In genomic region chr19:38836084-38836437, GRCm38 (mm10) we compare ENCODE assay signal across 8 mouse cellular contexts. TPM values are rescaled to one million over a fixed set of nuclear protein-coding genes. Genes with fewer than 3 reads are reported as not detected.
A peak's percentile ranks its signal among the peaks of the same experiment; 100 is the strongest.
DNase-seq lines count a peak whose midpoint lies in the region; ATAC-seq and TF ChIP-seq lines count a peak whose summit lies in the region.

No protein-coding gene starts in this region.

- peak overlapping the region; percentile 86 for H3K4me3 ChIP-seq in heart, embryonic 15.5 days
- H3K4me3 ChIP-seq in ES-E14 (ENCODE audit: insufficient read depth in 1 of 2, low read depth in 1 of 2, low read length in 2 of 2, poor library complexity in 1 of 2, severe bottlenecking in 1 of 2) (peak overlapping the region; percentile 80 to 89), macrophage (ENCODE audit: inconsistent target) (peak overlapping the region; percentile 37)
- H3K4me3 ChIP-seq in forebrain, postnatal 0 days (ENCODE audit: low read depth, low read length), result peak overlapping the region; percentile 91

- DNase-seq in heart, adult 18-20 months, result no peak
- DNase-seq in ES-E14 (ENCODE audit: low read depth, low spot score), result no peak
- no peak for DNase-seq in forebrain, postnatal 0 days
- no peak for DNase-seq in layer of hippocampus, postnatal 14 days (ENCODE audit: low spot score in 2 of 2)
- DNase-seq in adrenal gland, postnatal 25 days, result no peak
- no peak for DNase-seq in left cerebral cortex, postnatal 14 days (ENCODE audit: low spot score in 2 of 2)

- intact Hi-C loops in left cerebral cortex, postnatal 14 days (cut with DNase I), result no loop called here

- peak overlapping the region; percentile 80 for H3K4me2 ChIP-seq in heart, embryonic 15.5 days
- peak overlapping the region; percentile 56 for H3K4me2 ChIP-seq in forebrain, postnatal 0 days (ENCODE audit: low read depth)

- no peaks in the 10 kb centered on the region for H3K27me3 ChIP-seq in heart, embryonic 15.5 days
- no peaks in the 10 kb centered on the region for H3K27me3 ChIP-seq in forebrain, postnatal 0 days (ENCODE audit: insufficient read depth, low read length)

- peak overlapping the region; percentile 92 for H3K27ac ChIP-seq in heart, embryonic 15.5 days
- H3K27ac ChIP-seq in ES-E14 (ENCODE audit: insufficient read depth, low read depth, low read length, poor library complexity, severe bottlenecking) (no peak overlapping the region), macrophage (no peak overlapping the region)
- H3K27ac ChIP-seq in forebrain, postnatal 0 days (ENCODE audit: low read depth, low read length), result peak overlapping the region; percentile 94; the same call in 1 of the 2 replicates

- no peaks in the 10 kb centered on the region for H3K36me3 ChIP-seq in heart, embryonic 15.5 days
- H3K36me3 ChIP-seq in ES-E14 (ENCODE audit: control insufficient read depth, insufficient read depth, low read length, poor library complexity, severe bottlenecking) (no peaks in the 10 kb centered on the region; the same call in 1 of the 2 replicates), macrophage (ENCODE audit: inconsistent target) (no peaks in the 10 kb centered on the region)
- no peaks in the 10 kb centered on the region for H3K36me3 ChIP-seq in forebrain, postnatal 0 days (ENCODE audit: insufficient read depth)

- no peak for ATAC-seq in heart, embryonic 15.5 days (replicated peaks; ENCODE audit: insufficient number of reproducible peaks, insufficient read depth, low FRiP score, low read depth)
- no peak for ATAC-seq in forebrain, postnatal 0 days

- in situ Hi-C loops in ES-E14 (cut with MboI; ENCODE audit: low sequenced_read_pairs in 2 of 2, unreplicated experiment in 2 of 2), result no loop called here

- H3K4me1 ChIP-seq in heart, embryonic 15.5 days (replicated peaks), result peaks cover 11% of the 10 kb centered on the region
- H3K4me1 ChIP-seq in ES-E14 (ENCODE audit: control insufficient read depth in 2 of 2, insufficient read depth in 2 of 2, low read length in 2 of 2, poor library complexity in 1 of 2), result peaks cover 0 to 2% of the 10 kb centered on the region in 2 experiments; a peak in 1 of 4 replicates
- H3K4me1 ChIP-seq in forebrain, postnatal 0 days (ENCODE audit: insufficient read depth), result peaks cover 4% of the 10 kb centered on the region; the same call in 1 of the 2 replicates

- TF ChIP-seq CTCF in forebrain, postnatal 0 days (IDR thresholded peaks at IDR 0.05; ENCODE audit: low read depth), result no peak

- peaks cover 29% of the 10 kb centered on the region; the same call in 1 of the 2 replicates for H3K79me2 ChIP-seq in macrophage (ENCODE audit: inconsistent target)

- H3K9me3 ChIP-seq in heart, embryonic 15.5 days (replicated peaks), result no peaks in the 10 kb centered on the region
- no peaks in the 10 kb centered on the region for H3K9me3 ChIP-seq in ES-E14 (ENCODE audit: control insufficient read depth, insufficient read depth, low read depth, low read length)
- no peaks in the 10 kb centered on the region for H3K9me3 ChIP-seq in forebrain, postnatal 0 days (ENCODE audit: low read length)

- 22% methylated on average over 10 of the region's 10 CpGs for WGBS in heart, embryonic 15.5 days
- 27% methylated on average over 10 of the region's 10 CpGs for WGBS in forebrain, postnatal 0 days
- WGBS in macrophage (ENCODE audit: missing documents), result 29% methylated on average over 10 of the region's 10 CpGs

- peak overlapping the region; percentile 83 for H3K9ac ChIP-seq in heart, embryonic 15.5 days
- 0 out of 2 replicates have a peak overlapping the region, but pooled peaks have one; percentile 41 for H3K9ac ChIP-seq in ES-E14 (ENCODE audit: insufficient read depth, low read depth, low read length, poor library complexity, severe bottlenecking)
- peak overlapping the region; percentile 88 for H3K9ac ChIP-seq in forebrain, postnatal 0 days

TF ChIP-seq in ES-E14, 5 proteins besides CTCF, POLR2A, EP300 and RAD21:
- no peak for TF ChIP-seq ZNF384 (IDR thresholded peaks at IDR 0.05; ENCODE audit: low read depth, low read length)
- no peak for TF ChIP-seq CHD2 (IDR thresholded peaks at IDR 0.05; ENCODE audit: low read depth, low read length)
- TF ChIP-seq ZC3H11A (IDR thresholded peaks at IDR 0.05; ENCODE audit: borderline replicate concordance, low read depth, low read length), result no peak
- TF ChIP-seq HCFC1 (IDR thresholded peaks at IDR 0.05; ENCODE audit: borderline replicate concordance, insufficient read depth, low read length), result no peak
- TF ChIP-seq MAFK (IDR thresholded peaks at IDR 0.05; ENCODE audit: insufficient read depth, low read depth, low read length), result no peak

RNA-seq across cellular contexts. Expression of gene Tbc1d12, which starts 0.3 kb away (rescaled TPM):
- 1.6 and 1.7 TPM in 2 replicates for polyA plus RNA-seq in heart, embryonic 15.5 days (2015; fragmentation: Nextera tagmentation; extraction: Ambion mirVana)
- total RNA-seq in heart, adult 18-20 months (2021), result 1 to 10 TPM; 7.1 to 7.2 TPM
- total RNA-seq in ES-E14 (2012; rRNA removed), result 3.6 and 4.8 TPM in 2 replicates
- total RNA-seq in forebrain, postnatal 0 days (2014; rRNA removed), result 30.7 and 34.2 TPM in 2 replicates
- 5.2 and 5.5 TPM in 2 replicates for polyA plus RNA-seq in forebrain, postnatal 0 days (2015; fragmentation: Nextera tagmentation; extraction: Ambion mirVana)
- 10 to 100 TPM in 9 of 26 experiments, 1 to 10 TPM in 17; 1.9 to 17.9 (median 8.0) TPM for total RNA-seq in macrophage (2018; cell fraction: chromatin; rRNA removed)
- total RNA-seq in macrophage (2018; cell fraction: cytosol; rRNA removed), result 1 to 10 TPM; 2.6 to 9.5 (median 4.9) TPM
- total RNA-seq in macrophage (2018; cell fraction: nucleus; rRNA removed), result 10 to 100 TPM in 8 of 26 experiments, 1 to 10 TPM in 18; 2.7 to 14.9 (median 7.3) TPM
- polyA plus RNA-seq in macrophage (2018), result 5.4 to 6.1 TPM (median 5.5 TPM) in 3 replicates
- 10 to 100 TPM; 14.2 to 15.1 TPM for total RNA-seq in layer of hippocampus, postnatal 14 days (2021)
- total RNA-seq in adrenal gland, postnatal 25 days (2021), result 9.3 and 9.9 TPM in 2 replicates
- total RNA-seq in left cerebral cortex, postnatal 14 days (2021), result 10 to 100 TPM; 11.2 to 12.4 TPM

RNA-seq across cellular contexts. Expression of gene Noc3l, which starts 17.0 kb away (rescaled TPM):
- polyA plus RNA-seq in heart, embryonic 15.5 days (2015; fragmentation: Nextera tagmentation; extraction: Ambion mirVana), result 3.2 and 3.6 TPM in 2 replicates
- 1 to 10 TPM; 6.3 to 6.9 TPM for total RNA-seq in heart, adult 18-20 months (2021)
- 21.2 and 29.9 TPM in 2 replicates for total RNA-seq in ES-E14 (2012; rRNA removed)
- total RNA-seq in forebrain, postnatal 0 days (2014; rRNA removed), result 11.8 and 12.0 TPM in 2 replicates
- 1.5 and 1.9 TPM in 2 replicates for polyA plus RNA-seq in forebrain, postnatal 0 days (2015; fragmentation: Nextera tagmentation; extraction: Ambion mirVana)
- 10 to 100 TPM in 20 of 26 experiments, 1 to 10 TPM in 6; 4.2 to 33.7 (median 13.3) TPM for total RNA-seq in macrophage (2018; cell fraction: chromatin; rRNA removed)
- 10 to 100 TPM in 3 of 26 experiments, 1 to 10 TPM in 23; 7.2 to 10.5 (median 9.2) TPM for total RNA-seq in macrophage (2018; cell fraction: cytosol; rRNA removed)
- 10 to 100 TPM in 13 of 26 experiments, 1 to 10 TPM in 13; 5.3 to 19.6 (median 10.0) TPM for total RNA-seq in macrophage (2018; cell fraction: nucleus; rRNA removed)
- polyA plus RNA-seq in macrophage (2018), result 7.1 to 16.4 TPM (median 12.1 TPM) in 3 replicates
- 10 to 100 TPM; 12.2 to 13.1 TPM for total RNA-seq in layer of hippocampus, postnatal 14 days (2021)
- total RNA-seq in adrenal gland, postnatal 25 days (2021), result 16.1 and 17.7 TPM in 2 replicates
- total RNA-seq in left cerebral cortex, postnatal 14 days (2021), result 10 to 100 TPM; 12.0 to 12.1 TPM

Comparison
In these comparisons a context has a peak if more than half of its experiments do, and no peak if none do; other contexts are left out.
1. H3K27ac ChIP-seq: peak in heart, embryonic 15.5 days (single experiment) and forebrain, postnatal 0 days (single experiment); none in ES-E14 (single experiment) and macrophage (single experiment).
2. H3K4me3 ChIP-seq: peak in every context shown above with its lines; median percentile 91 in forebrain, postnatal 0 days; 86 in heart, embryonic 15.5 days; 84 in ES-E14; 37 in macrophage.
3. Peak in every context shown above with its lines, with median percentiles within 50 percentile points of each other: H3K9ac ChIP-seq.